Mouse (Mus musculus) adrenal gland, adult 8-10 months (tissue): ENCODE measurements around the gene Epb41l2. TPM values are rescaled to one million over a fixed set of nuclear protein-coding genes. Genes with fewer than 3 reads are reported as not detected.

ENCODE experiments used
- DNase-seq: peaks from one replicate; pipeline ENCODE4 v3.0.0; 2022
- total RNA-seq, 4 experiments: library from RNA; stranded (reverse); gene quantifications; 2 replicates each; pipeline ENCODE4 v1.2.4; 2022

Gene Epb41l2
- total RNA-seq, 4 experiments from 2014 or later = 50.5 to 93.1 (median 64.5) TPM

DNA sequence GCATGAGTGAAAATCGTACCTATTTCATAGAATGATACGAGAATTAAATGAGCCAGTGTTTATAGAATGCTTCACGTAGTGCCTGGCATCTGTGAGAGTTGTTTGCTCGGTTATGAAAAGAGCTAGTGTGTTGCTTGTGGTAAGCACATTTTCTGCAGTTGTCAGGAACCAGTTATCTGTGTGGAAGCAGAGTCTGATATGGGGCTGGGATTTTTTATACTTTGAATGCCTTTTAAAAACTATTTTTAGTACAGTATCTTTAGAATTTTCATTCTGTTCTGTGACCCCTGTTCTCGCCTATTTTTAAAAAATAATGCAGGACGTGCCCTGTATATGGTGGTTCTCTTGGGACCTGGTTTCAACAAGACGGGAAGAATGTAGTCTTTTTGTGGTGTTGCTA lies 6.1 kb downstream of the Epb41l2 start:
- DNase-seq = no peak

DNA sequence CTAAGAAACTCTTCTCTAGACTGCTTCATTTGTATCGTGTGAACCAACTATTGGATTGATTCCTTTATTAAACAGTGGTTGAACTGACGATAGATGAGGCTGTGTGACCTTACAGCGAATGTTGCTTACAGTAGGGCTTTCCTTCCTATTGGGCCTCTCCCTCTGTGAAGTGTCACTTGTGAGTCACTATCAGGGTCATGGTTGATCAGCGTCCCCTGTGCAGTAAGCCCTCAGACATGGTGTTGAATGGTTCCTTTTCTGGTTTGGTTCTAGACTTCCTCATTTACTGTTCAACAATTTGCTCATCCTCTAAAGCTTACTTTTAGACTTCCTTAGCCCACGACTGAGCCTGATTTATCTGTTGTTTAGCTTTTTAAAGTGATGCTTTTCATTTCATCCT lies 7.1 kb downstream of the Epb41l2 start:
- DNase-seq = no peak

DNA sequence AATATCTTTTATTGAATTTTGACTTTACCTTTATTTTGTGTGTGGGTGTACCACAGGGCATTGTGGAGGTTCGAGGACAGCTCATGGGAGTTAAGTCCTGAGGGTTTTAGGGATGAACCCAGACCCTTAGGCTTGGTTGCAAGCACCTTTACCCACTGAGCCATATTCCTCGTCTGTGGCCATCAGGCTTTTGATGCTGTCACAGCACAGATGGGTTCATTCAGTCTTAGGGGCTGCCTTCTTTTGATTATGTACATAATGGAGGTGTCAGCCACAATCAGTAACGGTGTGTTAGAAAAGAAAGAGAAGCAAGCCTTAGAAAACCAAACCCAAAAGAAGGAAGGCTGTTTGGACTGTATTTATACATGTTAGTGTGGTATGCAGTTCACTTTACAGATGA lies 9.3 kb downstream of the Epb41l2 start:
- no peak for DNase-seq

DNA sequence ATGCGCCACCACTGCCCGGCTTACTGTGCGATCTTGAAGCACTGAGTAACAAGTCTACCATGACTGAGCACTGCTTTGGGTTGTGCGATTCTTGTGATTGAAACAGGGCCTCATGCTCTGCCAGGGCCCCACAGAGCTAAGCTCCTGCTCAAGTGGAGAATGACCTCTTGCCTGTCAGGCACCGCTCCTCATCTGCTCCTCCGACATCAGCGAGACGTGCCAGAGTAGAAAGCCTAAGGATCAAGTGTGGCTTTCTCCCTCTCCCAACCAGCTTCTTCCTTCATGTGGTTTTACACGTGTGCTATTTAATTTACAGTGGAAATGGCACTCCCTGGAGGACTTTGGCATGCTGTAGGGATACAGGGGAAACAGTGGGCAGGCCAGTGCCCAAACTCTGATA lies 10.1 kb downstream of the Epb41l2 start:
- no peak for DNase-seq

DNA sequence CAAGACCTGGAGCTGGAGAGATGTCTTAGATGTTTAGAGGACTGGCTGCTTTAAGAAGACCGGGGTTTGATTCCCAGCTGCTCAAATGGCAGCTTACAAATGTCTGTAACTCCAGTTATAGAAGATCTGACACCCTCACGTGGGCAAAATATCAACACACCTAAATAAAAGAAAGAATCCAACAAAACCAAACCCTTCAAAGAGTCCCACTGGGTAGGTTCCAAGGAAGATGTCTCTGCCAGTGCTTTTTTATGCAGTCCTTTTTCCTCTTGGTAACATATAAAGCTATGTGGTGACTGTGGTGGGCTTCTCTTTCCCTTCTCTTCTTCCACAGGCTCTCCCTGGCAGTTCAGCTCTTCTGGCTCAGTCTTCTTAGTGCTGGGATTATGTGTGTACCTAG lies 11.7 kb downstream of the Epb41l2 start:
- no peak for DNase-seq

DNA sequence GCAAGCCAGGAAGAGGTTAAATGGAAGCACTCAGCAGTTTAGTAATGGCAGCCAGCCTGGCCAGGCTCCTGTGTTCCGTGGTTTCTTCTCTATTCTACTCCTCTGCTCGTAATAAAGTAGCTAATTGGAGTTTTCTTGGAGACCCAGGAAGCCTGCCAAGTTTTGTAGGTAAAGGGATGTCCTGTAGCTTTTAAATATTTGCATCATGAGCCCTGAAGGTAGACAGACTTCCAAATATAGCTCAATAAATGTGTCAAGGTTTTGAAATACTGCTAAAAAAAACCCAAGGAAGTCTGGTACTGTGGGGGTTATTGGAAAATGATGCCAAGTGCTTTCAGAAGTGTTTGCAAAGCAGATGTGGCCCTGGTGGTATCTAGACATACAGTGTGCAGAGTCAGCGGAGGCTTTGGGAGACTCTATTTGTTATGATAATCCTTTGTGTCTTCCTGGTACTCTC lies 12.3 kb downstream of the Epb41l2 start:
- DNase-seq = no peak

DNA sequence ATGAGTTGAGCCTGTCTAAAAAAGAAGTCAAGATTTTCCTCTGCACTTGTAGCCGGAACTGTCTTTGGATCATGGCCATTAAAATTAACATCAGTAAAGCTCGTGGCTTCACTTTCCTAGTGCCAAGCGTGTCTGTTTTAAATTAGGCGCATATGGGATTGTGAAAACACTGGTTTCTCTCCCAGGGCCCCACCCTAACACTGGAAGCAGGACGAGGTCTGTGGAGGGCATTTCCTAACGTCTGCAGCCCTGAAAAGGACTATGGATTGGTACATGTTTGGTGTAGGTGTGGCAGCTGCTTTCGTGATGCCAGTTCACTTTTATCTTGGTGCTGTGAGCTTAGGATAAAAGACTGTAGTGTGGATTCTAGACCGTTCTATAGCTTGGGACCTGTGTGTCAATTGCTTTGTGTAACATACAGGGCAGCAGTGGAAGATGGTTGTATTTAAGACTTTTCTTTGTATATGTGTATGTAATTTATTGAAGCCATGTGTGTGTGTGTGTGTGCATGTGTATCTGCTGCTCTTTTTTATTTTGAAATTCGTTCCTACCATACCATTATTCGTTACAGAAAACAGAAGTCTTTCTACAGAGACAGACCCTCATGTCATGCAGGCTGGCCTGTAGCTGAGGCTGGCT lies 13.0 kb downstream of the Epb41l2 start:
- no peak for DNase-seq

DNA sequence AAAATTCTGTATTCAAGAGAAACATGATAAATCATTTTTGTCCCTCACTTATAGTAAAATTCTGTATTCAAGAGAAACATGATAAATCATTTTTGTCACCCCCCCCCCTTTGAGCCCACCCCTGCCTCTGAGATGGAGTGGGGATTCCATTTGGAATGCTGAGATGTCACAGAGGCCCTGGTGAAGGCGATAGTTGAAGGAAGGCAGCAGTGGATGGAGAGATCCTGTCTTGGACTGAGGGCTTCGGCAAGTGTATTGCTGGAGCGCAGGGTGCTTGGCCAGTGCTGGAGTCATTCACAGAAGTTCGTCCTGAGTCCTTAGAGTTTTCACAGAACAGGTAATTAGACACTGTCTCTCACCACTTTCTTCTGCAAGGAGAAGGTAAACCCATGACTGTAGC lies 15.4 kb downstream of the Epb41l2 start:
- no peak for DNase-seq

DNA sequence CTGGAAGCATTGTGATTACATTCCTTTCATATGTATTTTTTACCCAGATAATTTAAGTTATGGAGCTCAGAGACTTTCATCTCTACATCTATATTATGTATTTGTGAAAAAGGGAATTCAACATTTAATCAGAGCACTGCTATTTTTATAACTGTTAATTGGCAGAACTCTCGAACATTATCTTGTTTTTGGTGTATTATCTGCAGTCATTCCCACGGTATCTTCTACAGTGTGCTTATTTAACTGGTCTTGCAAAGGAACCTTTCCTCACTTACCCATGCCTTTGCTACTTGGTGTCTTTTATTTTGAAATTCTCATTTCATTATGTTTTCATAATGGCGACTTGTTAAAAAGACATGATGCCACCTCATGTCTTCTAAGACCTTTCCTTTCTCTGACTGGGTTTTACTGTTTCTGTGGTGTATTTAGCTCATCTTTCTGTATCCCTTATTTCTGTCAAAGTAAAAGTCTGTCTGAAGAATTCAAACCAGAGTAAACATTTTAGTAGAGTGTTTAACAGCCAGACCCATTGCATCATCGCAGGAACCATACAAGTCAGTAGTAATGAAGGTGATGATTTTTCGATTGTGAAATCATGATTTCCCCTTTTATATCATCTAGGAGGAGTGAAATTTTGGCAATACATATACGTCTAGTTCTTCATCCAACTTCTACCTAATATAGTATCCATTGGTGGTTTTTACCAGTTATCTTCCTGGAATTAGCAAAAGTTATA lies 21.3 kb downstream of the Epb41l2 start:
- DNase-seq = no peak

DNA sequence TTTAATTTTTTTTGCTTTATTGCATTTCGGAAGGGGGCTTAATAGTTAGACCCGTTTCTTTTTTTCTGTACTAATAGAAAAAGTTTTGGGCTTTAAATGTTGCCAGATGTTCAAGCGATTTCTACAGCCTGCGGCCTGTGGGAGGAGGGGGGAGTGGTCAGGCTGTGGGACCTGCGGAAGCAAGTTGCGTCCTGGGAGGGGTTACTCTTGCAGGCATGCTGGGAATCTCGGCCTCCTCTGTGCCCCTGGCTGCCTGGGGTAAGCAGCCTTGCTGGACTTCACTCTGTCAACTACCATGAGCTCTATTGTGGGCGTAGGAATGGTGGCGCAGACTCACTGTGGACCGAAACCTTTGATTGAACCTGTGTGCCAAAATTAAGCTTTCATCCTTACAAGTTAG lies 22.4 kb downstream of the Epb41l2 start:
- DNase-seq = no peak

DNA sequence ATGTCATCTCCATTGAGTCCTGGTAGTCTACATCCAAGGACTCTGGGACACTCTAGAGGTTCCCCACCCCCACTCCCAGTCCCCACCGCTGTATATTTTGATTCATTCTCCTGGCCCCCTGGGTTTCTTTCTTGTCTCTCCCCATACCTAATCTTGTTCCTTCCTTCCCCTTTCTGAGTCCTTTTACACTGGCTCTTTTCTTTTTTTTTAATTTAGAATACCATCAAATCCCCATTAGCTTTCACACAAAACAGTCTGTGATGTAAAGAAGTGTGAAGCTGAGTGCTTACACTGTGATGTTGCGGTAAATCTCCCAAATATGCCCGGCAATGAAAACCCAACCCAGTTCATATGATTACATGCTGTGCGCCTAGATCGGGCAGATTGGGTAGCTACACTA lies 23.6 kb downstream of the Epb41l2 start:
- DNase-seq = no peak

DNA sequence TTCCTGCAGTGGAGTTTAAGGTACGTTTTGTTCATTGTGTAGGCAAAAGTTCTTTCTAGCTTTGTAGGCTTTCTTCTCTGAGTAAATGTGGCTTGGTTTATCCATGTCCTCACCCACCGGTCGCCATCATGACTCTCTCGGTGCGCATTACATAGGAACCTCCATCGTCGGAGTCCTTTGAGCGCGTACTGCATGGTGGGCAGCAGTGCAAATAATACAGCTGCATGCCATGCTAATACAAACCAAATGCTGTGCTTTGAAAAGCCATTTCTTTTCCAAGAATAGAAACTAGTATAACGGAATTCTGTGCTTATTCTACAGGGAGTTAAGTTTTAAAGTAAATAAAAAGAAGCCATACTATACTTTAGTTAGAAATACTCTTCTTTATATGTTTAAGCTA lies 24.8 kb downstream of the Epb41l2 start:
- no peak for DNase-seq

DNA sequence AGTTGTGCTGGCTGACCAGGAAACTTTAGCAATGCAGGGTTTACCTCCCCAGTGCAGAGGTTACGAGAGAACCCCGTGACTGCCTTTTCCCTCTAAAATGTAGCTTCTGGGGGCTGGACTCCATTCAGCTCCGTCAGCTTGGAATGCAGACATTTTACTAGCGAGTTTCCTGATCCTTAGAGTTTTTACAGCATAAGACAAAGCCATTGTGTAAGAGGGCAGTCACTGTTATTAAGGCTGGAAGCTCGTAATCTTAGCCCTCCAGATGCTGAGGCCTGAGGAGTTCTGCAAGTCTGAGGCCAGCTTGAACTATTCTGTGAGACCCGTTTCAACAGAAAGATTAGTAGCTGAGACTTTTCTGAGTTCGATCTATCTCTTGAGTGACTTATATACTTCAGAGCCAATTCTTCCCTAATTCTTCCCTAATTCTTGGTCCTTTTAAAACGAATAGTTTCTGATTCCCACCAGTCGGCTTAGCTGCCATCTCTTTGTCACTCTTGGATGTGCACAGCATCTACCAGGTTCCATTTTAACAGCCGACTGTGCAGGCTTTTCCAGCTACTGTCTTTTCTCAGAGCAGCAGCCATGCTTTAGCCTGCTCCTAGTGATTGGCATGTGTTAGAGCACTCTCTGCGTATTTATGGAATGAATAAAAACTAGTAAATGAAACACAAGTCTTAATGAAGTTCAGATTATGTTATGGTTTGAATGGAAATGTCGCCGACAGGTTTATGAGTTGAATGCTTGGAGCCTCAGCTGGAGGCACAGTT lies 26.4 kb downstream of the Epb41l2 start:
- no peak for DNase-seq

DNA sequence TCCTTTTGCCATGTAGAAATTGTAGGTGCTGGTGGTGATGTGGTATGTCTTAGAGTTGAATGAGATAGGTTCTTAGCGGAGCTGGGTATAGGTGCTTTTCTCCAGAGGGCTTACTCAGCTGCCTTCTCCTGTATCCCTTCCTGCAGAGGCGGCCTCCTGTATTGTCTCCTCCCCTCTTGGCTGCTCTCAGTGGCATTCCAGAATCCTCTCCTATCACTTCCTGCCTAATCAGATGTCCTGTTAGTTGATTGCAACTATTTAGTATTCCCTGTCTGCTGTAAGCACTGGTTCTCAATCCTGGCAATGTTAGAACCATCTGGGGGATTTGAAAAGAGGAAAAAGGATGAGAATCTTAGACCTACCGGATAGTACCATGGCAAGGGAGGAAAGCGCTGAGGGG lies 27.3 kb downstream of the Epb41l2 start:
- DNase-seq = no peak

DNA sequence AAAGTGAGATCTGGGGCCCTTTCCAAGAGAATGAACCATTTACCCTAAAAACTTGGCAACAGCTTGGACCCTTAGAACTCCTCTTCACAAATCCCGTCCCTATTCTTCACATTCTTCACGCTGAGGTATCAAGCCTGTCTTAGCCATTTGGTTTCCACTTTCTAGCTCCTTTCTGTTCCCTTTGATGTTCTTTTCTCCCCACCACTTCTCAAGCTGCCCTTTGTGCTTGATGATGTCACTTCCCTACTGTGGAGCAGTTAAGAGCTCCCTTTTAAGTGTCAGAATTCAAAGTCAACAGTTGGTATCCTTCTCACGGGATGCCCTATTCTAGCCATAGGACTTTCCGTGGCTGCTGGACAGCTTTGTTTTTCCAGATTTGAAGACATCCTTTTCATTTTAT lies 27.7 kb downstream of the Epb41l2 start:
- DNase-seq = no peak

DNA sequence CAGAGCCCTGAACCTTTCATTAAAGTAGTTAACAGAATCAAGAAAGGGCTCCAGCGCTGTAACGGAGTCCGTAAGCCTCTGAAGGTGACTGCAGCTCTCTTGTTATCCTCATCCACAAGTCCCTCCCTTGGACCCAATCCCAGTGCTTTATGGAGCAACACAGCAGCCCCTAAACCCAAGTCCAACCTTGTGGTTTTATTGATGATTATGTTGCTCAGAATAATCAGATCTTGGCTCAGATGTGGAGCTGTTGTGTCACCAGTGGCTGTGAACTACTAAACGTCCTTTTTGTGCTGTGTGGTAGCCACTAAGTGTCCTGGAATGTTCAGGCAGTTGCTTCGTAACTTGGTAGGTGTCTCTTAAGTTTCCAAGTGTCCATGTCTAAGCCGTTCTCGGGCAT lies 33.2 kb downstream of the Epb41l2 start:
- no peak for DNase-seq

DNA sequence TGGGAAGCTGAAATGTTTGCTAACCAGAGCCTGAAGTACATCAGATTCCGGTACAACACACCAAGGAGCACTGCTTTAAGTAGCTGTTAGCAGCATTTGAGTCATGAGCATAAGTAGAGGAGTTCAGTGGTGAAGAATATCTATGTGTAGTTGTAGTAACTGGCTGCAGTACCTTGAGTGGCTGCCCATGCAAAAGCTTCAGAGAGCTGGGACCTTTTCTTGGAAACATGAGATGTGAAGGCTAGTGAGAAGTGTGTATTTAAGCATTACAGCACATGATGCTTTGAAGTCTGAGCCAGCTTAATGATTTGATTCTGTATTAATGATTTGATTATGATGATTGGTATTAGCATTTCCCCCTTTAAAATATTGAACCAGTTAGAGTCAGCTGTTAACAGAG lies 34.1 kb downstream of the Epb41l2 start:
- no peak for DNase-seq

DNA sequence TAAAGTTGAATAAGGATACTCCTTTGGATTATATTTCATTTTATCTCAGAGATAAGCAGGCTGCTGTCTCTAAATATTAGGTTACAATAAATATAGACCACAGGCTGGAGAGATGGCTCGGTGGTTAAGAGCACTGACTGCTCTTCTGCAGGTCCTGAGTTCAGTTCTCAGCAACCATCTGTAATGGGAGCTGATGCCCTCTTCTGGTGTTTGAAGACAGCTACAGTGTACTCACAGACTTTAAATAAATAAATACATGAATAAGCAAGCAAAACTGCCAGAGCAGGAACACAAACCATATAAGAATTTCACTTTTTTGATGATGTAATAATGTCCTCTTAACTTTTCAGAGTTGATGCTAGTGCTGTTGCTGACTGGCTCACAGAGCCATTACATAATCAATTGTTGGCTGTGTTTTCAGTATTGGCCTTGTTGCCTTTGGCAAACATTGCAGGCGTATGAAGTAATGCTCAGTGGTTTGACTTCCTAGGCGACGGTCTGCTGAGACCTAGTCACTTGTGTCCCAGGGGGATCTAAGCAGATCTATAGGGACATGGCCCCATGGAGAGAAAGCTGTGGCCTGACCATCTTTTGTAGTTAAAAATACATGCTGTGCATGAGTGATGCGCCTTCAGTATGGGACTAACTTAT lies 35.8 kb downstream of the Epb41l2 start:
- DNase-seq = peak; percentile 58

DNA sequence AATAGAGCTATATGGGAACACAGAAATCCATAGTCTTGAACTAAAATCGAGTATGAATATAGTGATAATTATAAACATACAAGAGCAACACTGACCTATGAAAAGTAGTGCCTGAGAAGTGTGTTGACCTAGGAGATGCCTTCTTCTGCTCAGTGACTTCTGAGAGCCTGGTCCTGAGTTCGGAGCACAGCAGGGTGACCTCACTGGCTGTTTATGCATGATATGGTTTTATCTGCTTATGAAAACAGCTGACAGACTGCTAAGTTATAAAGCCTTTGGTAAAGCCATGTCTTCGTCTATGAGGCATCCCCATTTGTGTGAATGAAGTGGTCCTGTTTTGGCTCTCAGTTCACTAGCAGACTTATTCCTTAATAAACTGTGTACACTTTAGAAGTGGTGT lies 37.3 kb downstream of the Epb41l2 start:
- DNase-seq = no peak

DNA sequence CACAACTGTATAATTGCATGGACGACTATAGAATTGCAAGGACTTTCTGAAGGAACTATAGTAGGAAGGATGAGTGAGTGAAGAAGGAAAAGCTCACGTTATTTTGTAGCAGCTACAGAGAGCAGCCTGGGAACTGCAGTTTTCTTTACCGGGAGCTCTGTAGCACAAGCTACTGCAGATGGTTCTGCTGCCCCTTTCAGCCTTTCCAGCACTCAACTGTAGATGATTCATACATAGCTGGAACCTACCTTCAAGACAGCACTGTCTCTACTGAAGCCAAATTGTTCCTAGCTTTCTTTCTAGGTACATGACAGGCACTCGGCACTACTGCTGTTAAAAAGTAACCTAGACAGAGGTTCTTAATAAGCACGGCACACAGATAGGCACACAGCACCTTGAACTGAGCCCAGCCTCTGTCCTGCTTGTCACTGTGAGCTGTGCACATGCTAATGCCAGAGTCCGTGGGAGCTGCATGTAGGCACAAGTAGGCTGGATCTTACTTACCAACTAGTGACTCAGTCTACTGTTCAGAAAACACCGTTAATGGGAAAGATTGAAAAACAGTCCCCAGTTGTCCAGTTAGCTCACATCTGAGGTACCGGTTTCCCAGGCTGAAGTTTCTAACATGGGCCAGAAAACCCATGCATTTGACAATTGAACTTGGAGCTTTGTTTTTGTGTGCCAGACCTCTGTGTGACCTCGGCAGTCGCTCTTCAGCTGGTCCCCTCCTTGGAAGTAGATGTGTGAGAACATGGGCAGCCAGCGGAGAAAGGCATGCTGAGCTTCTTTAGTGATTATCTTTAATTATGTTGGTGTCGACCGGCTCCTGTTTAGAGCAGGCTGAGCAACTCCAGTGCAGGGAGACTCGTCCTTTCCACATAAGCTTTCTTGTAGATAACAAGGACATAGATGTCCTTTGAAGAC lies 38.4 kb downstream of the Epb41l2 start:
- no peak for DNase-seq

DNA sequence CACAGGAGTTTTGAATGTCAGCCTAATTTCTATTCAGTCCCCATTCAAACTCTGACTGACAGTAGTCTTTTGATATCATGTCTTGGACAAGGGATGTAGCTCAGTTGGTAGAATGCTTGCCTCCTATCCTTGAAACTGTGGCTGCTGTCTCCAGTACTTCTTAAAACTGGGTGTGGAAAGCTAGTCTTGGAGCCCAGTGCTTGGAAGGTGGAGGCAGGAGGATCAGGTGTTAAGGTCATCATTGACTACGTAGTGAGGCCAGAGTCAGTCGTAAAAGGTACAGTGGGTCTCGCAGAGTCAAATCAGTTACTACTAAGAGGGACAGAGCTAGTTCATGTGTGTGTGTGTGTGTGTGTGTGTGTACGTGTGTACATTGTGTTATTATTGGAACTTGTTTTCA lies 39.4 kb downstream of the Epb41l2 start:
- no peak for DNase-seq

DNA sequence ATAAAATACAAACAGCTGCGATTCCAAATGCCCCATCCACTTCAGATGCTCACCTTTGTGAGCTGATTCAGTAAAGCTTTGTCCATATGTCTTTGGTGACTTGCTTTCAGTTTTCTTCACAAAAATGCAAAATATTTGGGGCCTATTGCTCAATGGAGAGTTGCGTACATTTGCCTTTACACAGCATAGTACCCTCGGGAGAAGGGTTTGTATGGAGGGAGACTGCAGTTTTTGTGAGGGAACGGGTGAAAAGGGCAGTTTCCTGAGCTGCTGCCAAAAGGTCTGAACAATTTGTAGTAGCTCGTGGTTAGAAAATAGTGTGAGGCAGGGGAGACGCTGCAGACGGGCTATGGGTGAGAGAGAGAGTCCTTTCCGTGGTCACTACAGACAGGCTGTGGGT lies 40.5 kb downstream of the Epb41l2 start:
- no peak for DNase-seq
